Mouse (Mus musculus) CD4-positive, CD25-positive, alpha-beta regulatory T cell (primary cell): ENCODE results near the gene Gm44579. TPM values are rescaled to one million over a fixed set of nuclear protein-coding genes. Genes with fewer than 3 reads are reported as not detected.

Experiments
- polyA plus RNA-seq: library from polyadenylated mRNA; unstranded; fragments of 100-300 nt; shearing (Covaris generic); gene quantifications from one replicate; pipeline ENCODE4 v1.2.1, GENCODE M21; 2017

The Gm44579 gene
- not detected for polyA plus RNA-seq

GRCm38 (mm10) chr15:98220877-98221276 is at the start of gene Gm44579, which contains the start of gene Olfr287:
Gene Gm44579 (minus strand): TSS chr15:98220977.
Gene Olfr287 (minus strand): TSS chr15:98221056.

GRCm38 (mm10) chr15:98257193-98257592 is 36.4 kb upstream of the Gm44579 start, which contains the start of gene H1fnt:
Gene H1fnt (minus strand): TSS chr15:98257293.

GRCm38 (mm10) chr15:98234350-98234749 is 13.6 kb upstream of the Gm44579 start, which contains the start of gene Olfr286:
Gene Olfr286 (minus strand): TSS chr15:98234450.

GRCm38 (mm10) chr15:98195442-98195841 is 25.3 kb downstream of the Gm44579 start, which contains the start of gene Olfr288:
Gene Olfr288 (minus strand): TSS chr15:98195542.

GRCm38 (mm10) chr15:98166963-98167644 is 53.7 kb downstream of the Gm44579 start, which contains the start of gene Ccdc184:
Gene Ccdc184 (plus strand): TSS chr15:98167158.

GRCm38 (mm10) chr15:98165525-98165924 is 55.3 kb downstream of the Gm44579 start, which contains the start of gene Asb8:
Gene Asb8 (minus strand): TSS chr15:98165625.

Other genes with a start within 250 kb of the Gm44579 start
- not detected for gene Col2a1, start 216.3 kb downstream of the Gm44579 start, polyA plus RNA-seq
- gene Pfkm, start 128.4 kb downstream of the Gm44579 start, polyA plus RNA-seq: 12.7 TPM
- gene Senp1, start 127.2 kb downstream of the Gm44579 start, polyA plus RNA-seq: 45.7 TPM
- gene Asb8, start 55.4 kb downstream of the Gm44579 start, polyA plus RNA-seq: 40.0 TPM
- gene Ccdc184, start 53.8 kb downstream of the Gm44579 start, polyA plus RNA-seq: 0.07 TPM
- gene Olfr288, start 25.4 kb downstream of the Gm44579 start, polyA plus RNA-seq: not detected
- gene Olfr287, start 79 bp upstream of the Gm44579 start, polyA plus RNA-seq: not detected
- 0.07 TPM for gene Olfr286, start 13.5 kb upstream of the Gm44579 start, polyA plus RNA-seq
- not detected for gene H1fnt, start 36.3 kb upstream of the Gm44579 start, polyA plus RNA-seq
- not detected for gene Zfp641, start 75.2 kb upstream of the Gm44579 start, polyA plus RNA-seq
- not detected for gene Olfr285, start 96.4 kb upstream of the Gm44579 start, polyA plus RNA-seq
- gene Olfr284, start 120.0 kb upstream of the Gm44579 start, polyA plus RNA-seq: not detected
- gene Olfr283, start 160.0 kb upstream of the Gm44579 start, polyA plus RNA-seq: not detected
- not detected for gene Olfr282, start 210.2 kb upstream of the Gm44579 start, polyA plus RNA-seq
- 0.05 TPM for gene Olfr281, start 231.6 kb upstream of the Gm44579 start, polyA plus RNA-seq
- gene OR5BS1P, start 248.9 kb upstream of the Gm44579 start, polyA plus RNA-seq: not detected